Mouse (Mus musculus) cerebral cortex, adult 2 months (tissue): ENCODE data around the gene Klhl12.

ENCODE experiments used
- WGBS: fragments of 180-500 bp; shearing (Covaris S2); methylation state at CpG from one replicate; pipeline ENCODE4 v1.1.7; 2018; 5-methylcytosine and 5-hydroxymethylcytosine counted together

Klhl12 gene

DNA sequence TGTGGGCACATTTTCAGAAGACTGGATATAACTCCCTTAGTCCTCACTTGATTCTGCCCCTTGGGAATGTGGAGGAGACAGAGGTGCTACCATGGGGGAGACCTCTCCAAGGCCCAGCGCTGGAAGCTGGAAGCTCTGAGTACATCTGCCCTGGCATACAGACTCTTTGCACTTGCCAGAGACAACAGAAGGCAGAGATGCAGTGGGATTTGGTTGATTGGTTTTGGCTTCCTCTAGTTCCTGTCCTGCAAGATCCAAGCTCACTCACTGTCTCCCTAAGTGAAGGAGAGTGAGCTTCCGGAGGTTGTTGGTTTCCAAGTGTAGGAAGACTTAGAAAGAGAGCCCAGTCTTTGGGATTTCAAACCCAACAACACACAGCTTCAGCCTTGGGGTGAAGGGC is 60.6 kb downstream of the Klhl12 start:
- WGBS: 64% methylated on average over 2 of the region's 2 CpGs

DNA sequence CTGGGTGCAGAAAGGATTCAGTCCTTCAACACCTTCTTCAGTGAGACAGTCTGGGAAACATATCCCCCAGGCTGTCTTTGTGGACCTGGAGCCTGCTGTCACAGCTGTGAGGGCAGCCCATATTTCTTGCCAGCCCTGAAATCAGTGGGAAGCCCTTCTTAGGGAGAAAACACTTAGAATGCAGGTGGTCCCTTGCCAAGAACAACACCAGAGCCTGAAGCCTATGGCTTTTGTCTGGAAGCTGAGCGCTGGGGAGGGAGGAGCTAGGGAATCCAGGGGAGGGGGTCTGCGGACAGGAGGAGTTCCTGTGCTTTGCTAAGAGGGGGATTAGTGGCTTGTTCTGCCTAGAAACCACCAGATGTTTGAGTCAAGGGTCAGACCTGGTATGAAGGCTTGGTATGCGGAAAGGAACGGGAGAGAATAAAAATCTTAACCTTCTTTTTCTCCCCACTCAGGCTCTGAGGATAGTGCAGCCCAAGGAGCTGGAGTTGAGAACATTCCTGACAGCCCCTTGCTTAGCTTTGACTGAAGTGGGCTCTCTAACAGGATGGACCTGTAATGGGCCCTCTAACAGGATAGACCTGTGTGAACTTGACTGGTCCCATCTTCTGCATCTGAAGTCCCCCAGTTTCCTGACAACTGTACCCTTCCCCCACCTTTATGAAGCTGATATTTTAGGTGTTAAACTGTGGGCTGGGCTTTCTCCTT is 61.3 kb downstream of the Klhl12 start:
- WGBS: 62% methylated on average over 4 of the region's 4 CpGs

DNA sequence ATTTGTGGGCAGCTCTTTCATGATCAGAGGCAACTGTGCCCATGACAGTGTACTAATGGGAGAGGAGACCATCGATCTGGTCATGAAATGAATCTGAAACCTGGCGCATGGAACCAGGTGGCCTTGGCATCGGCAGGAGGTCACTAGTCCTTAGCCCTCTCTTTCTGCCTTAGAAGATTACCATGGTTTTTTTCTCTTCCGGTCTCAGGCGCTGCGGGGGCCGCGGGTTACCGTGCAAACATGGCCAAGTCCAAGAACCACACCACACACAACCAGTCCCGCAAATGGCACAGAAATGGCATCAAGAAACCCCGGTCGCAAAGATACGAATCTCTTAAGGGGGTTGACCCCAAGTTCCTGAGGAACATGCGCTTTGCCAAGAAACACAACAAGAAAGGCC is 62.5 kb downstream of the Klhl12 start:
- WGBS: 96% methylated on average over 14 of the region's 14 CpGs

DNA sequence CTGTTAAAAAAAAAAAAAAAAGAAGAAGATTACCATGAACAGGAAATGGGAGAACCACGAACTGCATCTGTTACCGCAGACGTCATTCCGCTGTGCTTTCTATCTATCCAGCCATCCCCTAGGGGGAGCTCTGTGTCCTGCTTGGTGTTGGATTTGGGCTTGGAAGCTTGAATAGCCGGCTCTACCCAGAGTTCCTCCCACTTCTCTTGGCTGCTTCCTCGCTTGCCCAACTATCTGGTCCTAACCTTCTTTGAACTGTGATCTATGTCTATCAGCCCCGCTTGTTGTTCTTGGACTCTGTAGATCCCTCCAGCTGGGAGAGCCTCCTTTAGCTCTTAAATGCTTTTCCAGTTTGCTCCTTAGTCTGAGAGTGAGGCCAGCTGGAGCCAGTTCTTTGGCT is 63.3 kb downstream of the Klhl12 start:
- 15% methylated on average over 7 of the region's 7 CpGs for WGBS

DNA sequence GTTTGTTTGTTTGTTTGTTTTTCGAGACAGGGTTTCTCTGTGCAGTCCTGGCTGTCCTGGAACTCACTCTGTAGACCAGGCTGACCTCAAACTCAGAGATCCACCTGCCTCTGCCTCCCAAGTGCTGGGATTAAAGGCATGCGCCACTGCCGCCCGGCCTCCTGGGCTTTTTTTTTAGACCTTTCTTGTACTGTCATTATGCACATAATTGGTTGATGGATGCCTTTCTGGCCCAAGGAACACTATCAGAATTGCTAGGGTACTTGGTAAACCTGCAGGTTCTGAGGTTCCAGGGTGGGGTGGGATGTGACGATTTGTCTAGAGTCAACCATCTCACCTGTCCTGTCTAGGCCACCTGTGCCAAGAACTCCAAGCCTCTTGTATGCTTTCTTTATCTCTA is 63.9 kb downstream of the Klhl12 start:
- 89% methylated on average over 5 of the region's 5 CpGs for WGBS

DNA sequence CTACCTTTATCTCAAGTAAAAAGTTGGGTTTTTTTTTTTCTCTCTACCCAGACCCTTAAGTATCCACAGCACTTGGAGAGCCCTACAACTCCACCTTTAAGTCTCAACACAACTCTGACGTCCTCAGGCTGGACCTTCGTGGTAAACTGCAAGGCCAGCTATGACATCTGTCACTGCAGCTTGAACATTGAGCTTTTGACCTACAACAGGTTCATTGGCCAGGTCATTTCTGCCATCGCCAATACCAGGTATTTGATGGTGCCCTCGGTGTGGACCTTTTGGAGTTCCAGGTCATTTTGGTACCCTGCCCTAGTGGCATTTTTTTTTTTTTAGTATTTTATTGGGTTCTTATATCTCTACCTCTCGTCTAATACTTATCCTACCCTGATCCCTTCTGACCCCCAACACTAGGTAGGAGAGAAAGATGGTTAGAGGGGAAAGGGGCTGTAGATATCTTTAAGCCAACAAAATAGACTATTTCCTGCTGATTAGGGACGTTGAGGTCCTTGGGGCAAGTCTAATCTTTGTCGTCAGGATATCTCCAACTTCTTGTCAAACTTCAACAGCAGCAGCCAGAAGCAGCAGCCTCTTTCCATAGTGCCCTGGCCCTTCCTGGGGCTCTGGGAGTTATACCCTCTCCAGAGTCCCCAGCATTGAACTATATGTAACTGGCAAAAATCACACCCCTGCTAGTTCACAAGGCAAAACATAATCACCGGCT is 64.8 kb downstream of the Klhl12 start:
- WGBS: 90% methylated on average over 8 of the region's 8 CpGs

DNA sequence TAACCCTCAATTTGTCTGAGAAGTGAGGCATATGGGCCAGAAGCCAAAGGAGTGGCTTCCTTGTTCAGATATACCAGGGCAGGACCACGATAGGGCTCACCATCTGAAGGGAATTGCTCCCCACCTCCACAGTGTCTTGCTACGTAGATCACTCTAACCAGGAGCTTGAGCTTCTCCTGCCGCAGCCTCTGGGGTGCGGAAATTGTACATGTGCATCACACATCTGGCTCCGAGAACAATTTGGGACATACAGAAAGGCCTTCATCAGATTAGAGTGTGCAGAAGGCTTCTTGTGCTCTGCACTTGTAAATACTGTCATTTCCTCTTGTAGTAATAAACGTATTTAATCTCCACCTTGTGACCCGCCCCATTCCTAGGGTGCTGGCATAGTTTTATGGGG is 65.8 kb downstream of the Klhl12 start:
- 91% methylated on average over 7 of the region's 7 CpGs for WGBS

DNA sequence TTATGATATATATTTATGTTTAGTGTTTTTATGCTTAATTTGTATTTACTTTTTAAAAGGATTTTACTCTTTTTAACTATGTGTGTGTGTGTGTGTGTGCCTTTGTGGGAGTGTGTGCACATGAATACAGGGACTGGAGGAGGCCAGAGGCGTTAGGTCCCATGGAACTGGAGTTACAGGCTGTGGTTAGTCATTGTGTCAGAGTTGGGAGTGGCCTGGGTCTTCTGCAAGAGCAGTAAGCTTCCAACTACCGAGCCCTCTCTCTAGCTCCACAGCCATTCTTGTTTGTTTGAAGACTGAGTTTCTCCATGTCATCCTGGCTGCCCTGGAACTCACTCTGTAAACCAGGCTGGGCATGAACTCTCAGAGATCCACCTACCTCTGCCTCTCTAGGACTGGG is 67.0 kb downstream of the Klhl12 start:
- WGBS: 83% methylated on average over 2 of the region's 2 CpGs

DNA sequence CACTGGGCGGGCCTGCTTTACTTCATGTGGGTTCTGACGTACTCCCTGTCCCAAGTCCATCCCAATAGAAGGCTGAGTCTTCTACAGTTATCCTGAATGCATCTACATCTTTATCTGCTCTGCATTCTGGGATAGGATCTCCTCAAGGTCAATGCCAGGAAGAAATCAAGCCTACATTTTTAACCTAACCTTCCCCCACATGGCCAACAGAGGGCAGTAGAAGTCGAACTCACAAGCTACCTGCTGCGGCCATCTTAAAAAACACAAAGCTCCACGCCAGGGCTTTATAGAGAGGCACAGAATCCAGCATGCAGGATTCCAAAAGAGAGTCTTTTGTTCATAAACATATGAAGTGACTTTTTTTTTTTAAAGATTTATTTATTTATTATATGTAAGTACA is 69.1 kb downstream of the Klhl12 start:
- WGBS: 81% methylated on average over 5 of the region's 5 CpGs

DNA sequence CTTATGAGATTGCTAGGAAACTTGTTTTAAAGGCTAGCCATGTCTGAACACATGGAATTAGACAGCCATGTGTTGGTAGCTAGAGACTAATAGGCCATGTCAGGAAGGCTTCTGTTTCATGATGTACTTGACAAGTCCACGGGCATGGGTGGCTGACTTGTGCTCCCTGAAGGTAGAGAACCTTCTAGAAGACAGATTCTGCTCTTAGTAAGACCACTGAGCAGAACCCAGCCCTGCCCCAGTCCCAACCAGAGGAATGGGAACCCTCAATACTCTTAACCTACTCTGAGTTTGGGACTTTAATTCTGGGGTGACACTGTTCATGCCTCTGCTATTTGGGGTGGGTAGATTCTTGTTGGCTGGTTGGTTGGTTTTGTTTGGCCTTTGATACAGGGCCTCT is 69.7 kb downstream of the Klhl12 start:
- 94% methylated on average over 1 of the region's 1 CpGs for WGBS

DNA sequence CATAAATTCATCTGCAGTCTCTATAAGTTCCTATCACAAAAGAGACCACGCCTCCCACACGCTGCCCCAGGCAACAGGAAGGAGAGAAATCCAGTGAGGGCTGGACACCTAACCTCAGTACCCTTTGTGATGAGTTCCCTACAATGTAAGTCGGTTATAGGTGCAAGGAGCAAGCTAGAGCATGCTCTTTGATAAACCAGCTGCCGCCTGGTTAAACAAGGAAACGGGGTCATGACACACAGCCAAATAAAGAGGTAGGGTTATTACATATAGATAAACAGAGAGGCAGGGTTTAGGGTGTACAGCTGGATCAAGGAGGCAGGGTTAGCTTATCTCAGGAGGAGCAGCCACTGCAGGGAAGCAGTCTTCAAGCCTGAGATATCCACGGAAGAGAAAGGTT is 71.4 kb downstream of the Klhl12 start:
- 84% methylated on average over 6 of the region's 6 CpGs for WGBS

DNA sequence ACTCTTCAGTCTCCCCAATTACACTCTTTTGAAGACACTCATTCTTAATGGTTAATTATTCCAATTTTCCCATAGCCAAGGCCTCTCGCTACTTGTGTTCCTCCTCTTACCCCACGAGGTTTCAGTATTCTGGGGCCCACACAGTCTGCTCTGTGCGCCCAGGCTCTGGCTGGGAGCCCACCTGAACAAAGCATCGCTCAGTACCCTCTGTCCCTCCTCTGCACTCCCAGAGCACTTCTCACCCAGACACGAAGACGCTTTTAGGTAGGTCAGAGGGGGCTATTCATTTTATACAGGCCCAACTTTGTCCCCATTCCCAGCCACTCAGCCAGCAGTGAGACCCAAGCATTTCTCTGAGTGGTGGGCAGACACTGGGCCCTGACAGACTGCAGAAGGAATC is 75.3 kb downstream of the Klhl12 start:
- WGBS: 66% methylated on average over 6 of the region's 6 CpGs

DNA sequence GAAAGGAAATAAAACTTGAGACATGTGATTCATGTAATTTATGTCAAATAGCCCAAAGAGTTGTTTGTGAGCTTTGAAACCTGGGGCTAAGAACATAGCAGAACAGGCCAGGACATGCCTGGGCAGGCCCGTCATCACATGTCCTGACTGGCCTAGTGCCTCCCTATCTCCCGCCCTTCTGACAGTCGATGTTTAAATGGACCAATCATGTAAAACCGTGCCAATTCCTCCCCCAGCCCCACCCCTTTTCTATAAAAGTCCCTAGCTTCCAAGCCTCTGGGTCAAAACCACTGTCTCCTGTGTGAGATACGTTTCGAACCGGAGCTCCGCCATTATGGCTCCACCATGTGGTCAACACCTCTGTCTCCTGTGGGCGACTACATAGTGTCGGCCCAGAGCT is 78.4 kb downstream of the Klhl12 start:
- 96% methylated on average over 10 of the region's 10 CpGs for WGBS

DNA sequence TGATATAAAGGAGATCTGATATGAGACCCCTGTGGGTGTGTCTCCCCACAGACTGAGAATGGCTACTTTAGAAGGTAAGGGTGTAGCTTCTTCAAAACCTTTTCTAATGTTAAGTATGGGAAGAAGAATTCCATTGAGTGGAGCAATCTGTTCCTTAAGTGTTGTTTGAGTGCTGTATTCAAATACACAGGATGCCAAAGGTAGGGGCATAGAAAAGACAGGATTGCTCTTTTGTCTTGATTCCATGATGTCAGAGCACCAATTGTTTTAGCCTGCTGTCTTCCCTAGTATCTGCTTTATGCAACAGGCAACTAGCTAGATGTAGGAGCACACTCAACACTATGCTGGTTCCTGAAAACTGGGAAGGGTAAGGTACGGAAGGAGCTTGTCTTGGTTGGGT is 79.7 kb downstream of the Klhl12 start:
- WGBS: 100% methylated on average over 1 of the region's 1 CpGs

DNA sequence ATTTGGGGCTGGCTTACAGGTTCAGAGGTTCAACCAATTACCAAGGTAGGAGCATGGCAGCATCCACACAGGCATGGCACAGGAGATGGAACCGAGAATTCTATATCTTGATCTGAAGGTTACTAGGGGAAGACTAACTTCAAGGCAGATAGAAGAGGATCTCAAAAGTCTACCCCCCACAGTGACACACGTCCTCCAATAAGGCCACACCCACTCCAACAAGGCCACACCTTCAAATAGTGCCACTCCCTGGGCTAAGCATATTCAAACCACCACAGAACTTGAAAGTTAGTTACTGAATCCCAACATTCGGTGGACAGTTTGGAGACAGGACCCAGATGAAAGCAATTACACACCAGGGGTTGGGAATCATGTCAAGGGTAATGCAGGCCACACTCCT is 80.2 kb downstream of the Klhl12 start:
- WGBS: 66% methylated on average over 3 of the region's 3 CpGs

DNA sequence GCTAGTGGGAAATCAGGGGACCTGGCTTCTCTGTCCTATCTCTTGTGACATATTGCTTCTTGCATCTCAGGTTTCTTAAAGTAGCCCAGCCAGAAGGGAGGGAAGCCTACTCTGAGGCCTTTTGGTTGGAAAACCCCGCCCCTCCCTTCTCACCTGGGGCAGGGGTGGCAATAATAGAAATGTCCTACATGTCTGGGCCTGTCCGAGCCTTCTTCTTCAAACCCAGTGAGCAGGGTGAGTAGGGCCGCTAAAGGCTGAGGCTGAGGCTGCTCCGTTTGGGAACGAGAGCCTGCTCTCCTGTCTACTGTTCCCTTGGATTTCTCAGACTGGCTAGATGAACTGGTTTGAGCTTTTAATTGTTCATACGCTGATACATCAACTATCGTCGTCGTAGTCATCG is 85.3 kb downstream of the Klhl12 start:
- 96% methylated on average over 10 of the region's 10 CpGs for WGBS
